In the genomic region with DNA sequence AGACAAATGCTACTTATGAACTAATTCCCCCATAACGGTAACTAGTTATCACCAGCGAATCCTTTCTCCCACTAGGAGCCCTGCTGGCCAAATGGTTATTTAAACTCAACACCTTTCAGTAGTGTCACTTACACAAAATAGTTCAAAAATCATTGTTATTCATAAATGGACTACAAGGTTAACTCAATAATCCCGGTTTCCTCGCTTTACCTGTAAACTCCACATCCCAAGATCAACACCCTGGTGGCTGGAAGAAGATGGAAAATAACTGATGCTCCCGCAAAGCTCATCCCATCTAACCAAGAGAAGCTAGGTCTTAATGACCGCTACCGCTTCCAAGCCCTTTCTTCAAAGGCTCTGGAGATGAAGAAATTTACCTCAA, we compare ENCODE assay signal across 8 mouse cellular contexts. TPM values are rescaled to one million over a fixed set of nuclear protein-coding genes. Genes with fewer than 3 reads are reported as not detected.
DNase-seq lines count a peak whose midpoint lies in the region; ATAC-seq and TF ChIP-seq lines count a peak whose summit lies in the region.

No protein-coding gene starts in this region.

- no peaks in the 10 kb centered on the region for H3K27me3 ChIP-seq in embryonic facial prominence, embryonic 11.5 days (ENCODE audit: control insufficient read depth, insufficient read depth, low read length)
- H3K27me3 ChIP-seq in hindbrain, postnatal 0 days (ENCODE audit: insufficient read depth, low read length): no peaks in the 10 kb centered on the region
- H3K27me3 ChIP-seq in midbrain, embryonic 16.5 days (ENCODE audit: control insufficient read depth, insufficient read depth, low read depth, low read length): no peaks in the 10 kb centered on the region

- no peaks in the 10 kb centered on the region for H3K9me3 ChIP-seq in embryonic facial prominence, embryonic 11.5 days (replicated peaks; ENCODE audit: control insufficient read depth, low read length)
- no peaks in the 10 kb centered on the region for H3K9me3 ChIP-seq in hindbrain, postnatal 0 days (ENCODE audit: low read length)
- no peaks in the 10 kb centered on the region for H3K9me3 ChIP-seq in midbrain, embryonic 16.5 days (replicated peaks; ENCODE audit: control insufficient read depth, low read length, poor library complexity, severe bottlenecking)

- peak overlapping the region; percentile 93 for H3K27ac ChIP-seq in layer of hippocampus, adult 2 months
- peak overlapping the region; percentile 93; the same call in 1 of the 2 replicates for H3K27ac ChIP-seq in embryonic facial prominence, embryonic 11.5 days (replicated peaks; ENCODE audit: low read depth, low read length)
- 0 out of 2 replicates have a peak overlapping the region, but pooled peaks have one; percentile 82 for H3K27ac ChIP-seq in hindbrain, postnatal 0 days
- H3K27ac ChIP-seq in midbrain, embryonic 16.5 days (ENCODE audit: low read length): peak overlapping the region; percentile 85

- 0 out of 2 replicates have a peak, but pooled peaks have one; percentile 0 for ATAC-seq in embryonic facial prominence, embryonic 11.5 days (replicated peaks; ENCODE audit: insufficient number of reproducible peaks, low FRiP score, low TSS enrichment, low read depth)
- no peak; the same call in 1 of the 2 replicates for ATAC-seq in hindbrain, postnatal 0 days
- ATAC-seq in midbrain, embryonic 16.5 days: peak; percentile 49

- H3K4me2 ChIP-seq in embryonic facial prominence, embryonic 11.5 days (ENCODE audit: low read depth, low read length): peak overlapping the region; percentile 49
- H3K4me2 ChIP-seq in hindbrain, postnatal 0 days (ENCODE audit: low read depth, low read length): peak overlapping the region; percentile 70
- H3K4me2 ChIP-seq in midbrain, embryonic 16.5 days (ENCODE audit: low read length): peak overlapping the region; percentile 72

- peak overlapping the region; percentile 77 for H3K4me3 ChIP-seq in layer of hippocampus, adult 2 months
- H3K4me3 ChIP-seq in embryonic facial prominence, embryonic 11.5 days (ENCODE audit: low read depth, low read length): peak overlapping the region; percentile 97
- H3K4me3 ChIP-seq in hindbrain, postnatal 0 days (ENCODE audit: low read length): peak overlapping the region; percentile 91
- H3K4me3 ChIP-seq in midbrain, embryonic 16.5 days (ENCODE audit: low read depth, low read length): peak overlapping the region; percentile 97

- H3K4me1 ChIP-seq in embryonic facial prominence, embryonic 11.5 days (ENCODE audit: control insufficient read depth, insufficient read depth, low read length): no peaks in the 10 kb centered on the region
- no peaks in the 10 kb centered on the region; the same call in 1 of the 2 replicates for H3K4me1 ChIP-seq in hindbrain, postnatal 0 days (ENCODE audit: insufficient read depth, low read length)
- H3K4me1 ChIP-seq in midbrain, embryonic 16.5 days (ENCODE audit: control insufficient read depth, insufficient read depth, low read length): peaks cover 9% of the 10 kb centered on the region; the same call in 1 of the 2 replicates

- 1% methylated on average over 7 of the region's 7 CpGs for WGBS in embryonic facial prominence, embryonic 11.5 days
- under 1% methylated on average over 7 of the region's 7 CpGs for WGBS in hindbrain, postnatal 0 days
- 0% methylated on average over 7 of the region's 7 CpGs for WGBS in midbrain, embryonic 16.5 days

- no peak for DNase-seq in layer of hippocampus, adult 2 months (ENCODE audit: low spot score in 2 of 2)
- no peak for DNase-seq in layer of hippocampus, adult 11-12 months (ENCODE audit: low spot score)
- DNase-seq in embryonic facial prominence, embryonic 11.5 days (ENCODE audit: low spot score): peak; percentile 42
- no peak for DNase-seq in hindbrain, postnatal 0 days (ENCODE audit: low spot score)
- DNase-seq in adrenal gland, postnatal 10 days: no peak
- no peak for DNase-seq in layer of hippocampus, adult 8-10 months (ENCODE audit: low spot score in 2 of 2)
- DNase-seq in lung, postnatal 4 days: no peak

- TF ChIP-seq CTCF in layer of hippocampus, adult 2 months (conservative IDR thresholded peaks at IDR 0.05): peak; percentile 72
- no peak; the same call in none of the 2 replicates for TF ChIP-seq CTCF in hindbrain, postnatal 0 days (IDR thresholded peaks at IDR 0.05; ENCODE audit: low read depth)

- H3K9ac ChIP-seq in embryonic facial prominence, embryonic 11.5 days (replicated peaks; ENCODE audit: low read length): peak overlapping the region; percentile 67
- H3K9ac ChIP-seq in hindbrain, postnatal 0 days (replicated peaks; ENCODE audit: low read length): peak overlapping the region; percentile 65
- peak overlapping the region; percentile 73 for H3K9ac ChIP-seq in midbrain, embryonic 16.5 days (ENCODE audit: low read depth, low read length)

- no peaks in the 10 kb centered on the region for H3K36me3 ChIP-seq in embryonic facial prominence, embryonic 11.5 days (replicated peaks; ENCODE audit: control insufficient read depth, insufficient read depth, low read depth, low read length)
- H3K36me3 ChIP-seq in hindbrain, postnatal 0 days (ENCODE audit: insufficient read depth, low read length): no peaks in the 10 kb centered on the region
- no peaks in the 10 kb centered on the region for H3K36me3 ChIP-seq in midbrain, embryonic 16.5 days (ENCODE audit: control insufficient read depth, insufficient read depth, low read length)

RNA-seq across cellular contexts. Expression of a gene that starts 0.3 kb away (rescaled TPM):
- 10 to 100 TPM; 25.5 to 27.0 TPM for total RNA-seq in layer of hippocampus, adult 2 months (2021)
- 22.4 and 24.8 TPM in 2 replicates for polyA plus RNA-seq in embryonic facial prominence, embryonic 11.5 days (2014; fragmentation: Nextera tagmentation; extraction: Ambion mirVana)
- total RNA-seq in hindbrain, postnatal 0 days (2014; rRNA removed): 6.9 and 7.7 TPM in 2 replicates
- 5.3 and 6.5 TPM in 2 replicates for polyA plus RNA-seq in hindbrain, postnatal 0 days (2015; fragmentation: Nextera tagmentation; extraction: Ambion mirVana)
- 7.2 and 8.6 TPM in 2 replicates for polyA plus RNA-seq in midbrain, embryonic 16.5 days (2015; fragmentation: Nextera tagmentation; extraction: Ambion mirVana)
- 10 to 100 TPM; 15.5 to 15.9 TPM for total RNA-seq in adrenal gland, postnatal 10 days (2021)
- 10 to 100 TPM; 23.9 to 30.2 (median 28.3) TPM for total RNA-seq in layer of hippocampus, adult 8-10 months (2022)

RNA-seq across cellular contexts. Expression of a gene that starts 0.5 kb away (rescaled TPM):
- total RNA-seq in layer of hippocampus, adult 2 months (2021): 1 to 10 TPM; 6.6 to 7.7 TPM
- 196 and 226 TPM in 2 replicates for polyA plus RNA-seq in embryonic facial prominence, embryonic 11.5 days (2014; fragmentation: Nextera tagmentation; extraction: Ambion mirVana)
- 7.2 and 12.5 TPM in 2 replicates for total RNA-seq in hindbrain, postnatal 0 days (2014; rRNA removed)
- 34.6 and 45.7 TPM in 2 replicates for polyA plus RNA-seq in hindbrain, postnatal 0 days (2015; fragmentation: Nextera tagmentation; extraction: Ambion mirVana)
- 23.4 and 30.3 TPM in 2 replicates for polyA plus RNA-seq in midbrain, embryonic 16.5 days (2015; fragmentation: Nextera tagmentation; extraction: Ambion mirVana)
- 10 to 100 TPM; 42.0 to 56.6 TPM for total RNA-seq in adrenal gland, postnatal 10 days (2021)
- total RNA-seq in layer of hippocampus, adult 8-10 months (2022): 1 to 10 TPM; 5.8 to 10.0 (median 7.5) TPM

RNA-seq across cellular contexts. Expression of a gene that starts 40.5 kb away (rescaled TPM):
- 10 to 100 TPM; 10.7 to 12.9 TPM for total RNA-seq in layer of hippocampus, adult 2 months (2021)
- polyA plus RNA-seq in embryonic facial prominence, embryonic 11.5 days (2014; fragmentation: Nextera tagmentation; extraction: Ambion mirVana): 206 and 231 TPM in 2 replicates
- total RNA-seq in hindbrain, postnatal 0 days (2014; rRNA removed): 5.5 and 8.2 TPM in 2 replicates
- polyA plus RNA-seq in hindbrain, postnatal 0 days (2015; fragmentation: Nextera tagmentation; extraction: Ambion mirVana): 22.5 and 26.4 TPM in 2 replicates
- polyA plus RNA-seq in midbrain, embryonic 16.5 days (2015; fragmentation: Nextera tagmentation; extraction: Ambion mirVana): 31.9 and 39.5 TPM in 2 replicates
- total RNA-seq in adrenal gland, postnatal 10 days (2021): 10 to 100 TPM; 16.7 to 19.6 TPM
- 10 to 100 TPM; 14.2 to 18.5 (median 17.1) TPM for total RNA-seq in layer of hippocampus, adult 8-10 months (2022)
